Mouse (Mus musculus) spleen, postnatal 36 days (tissue): Measurements from ENCODE around the gene Pds5a.
"Not testable (repeated sequence)": the region's sequence is repeated elsewhere in the genome, so short reads cannot be mapped to it uniquely, and the experiment has no call there.

Source experiments
- DNase-seq, 2 experiments: peaks; one replicate each; pipeline ENCODE4 v3.0.0; 2022; ENCODE audit warnings: low spot score in 2 of 2, mixed read lengths in 1 of 2

Gene Pds5a

GRCm38 (mm10) chr5:65696821-65697485 is 1.1 kb downstream of the Pds5a start:
- DNase-seq, result peak; percentile 68 to 77

DNA sequence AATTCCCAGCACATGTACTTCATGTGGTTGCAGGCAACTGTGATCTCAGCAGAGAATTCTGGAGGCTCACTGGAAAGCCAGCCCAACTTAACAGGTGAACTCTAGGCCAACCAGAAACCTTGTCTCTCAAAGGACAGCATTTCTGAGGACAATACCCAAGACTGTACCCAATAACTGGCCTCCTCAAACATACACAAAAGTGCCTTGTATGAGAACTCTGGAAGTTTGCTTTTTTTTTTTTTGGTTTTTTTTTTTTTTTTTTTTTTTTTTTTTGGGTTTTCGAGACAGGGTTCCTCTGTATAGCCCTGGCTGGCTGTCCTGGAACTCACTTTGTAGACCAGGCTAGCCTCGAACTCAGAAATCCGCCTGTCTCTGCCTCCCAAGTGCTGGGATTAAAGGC is 4.0 kb downstream of the Pds5a start:
- not testable (repeated sequence) for DNase-seq

GRCm38 (mm10) chr5:65693018-65693417 is 5.1 kb downstream of the Pds5a start:
- DNase-seq, result no peak

DNA sequence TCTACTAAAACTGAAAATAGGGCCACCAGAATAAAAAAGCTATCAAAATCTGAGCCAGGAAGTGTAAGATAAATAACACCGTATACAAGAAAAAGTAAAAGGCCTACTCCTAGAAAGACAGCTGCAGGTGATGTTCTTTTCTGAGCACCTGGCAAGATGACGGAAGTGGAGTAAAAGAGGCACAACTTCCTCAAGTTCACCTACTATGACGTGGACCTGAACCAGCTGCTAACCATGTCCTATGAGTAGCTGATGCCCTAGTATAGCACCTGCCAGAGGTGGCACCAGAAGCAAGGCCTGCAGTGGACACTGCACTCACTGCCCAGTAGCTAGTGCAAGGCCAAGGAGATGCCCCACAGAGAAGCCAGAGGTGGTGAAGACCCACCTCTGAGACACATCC is 9.3 kb downstream of the Pds5a start:
- DNase-seq, result no peak

DNA sequence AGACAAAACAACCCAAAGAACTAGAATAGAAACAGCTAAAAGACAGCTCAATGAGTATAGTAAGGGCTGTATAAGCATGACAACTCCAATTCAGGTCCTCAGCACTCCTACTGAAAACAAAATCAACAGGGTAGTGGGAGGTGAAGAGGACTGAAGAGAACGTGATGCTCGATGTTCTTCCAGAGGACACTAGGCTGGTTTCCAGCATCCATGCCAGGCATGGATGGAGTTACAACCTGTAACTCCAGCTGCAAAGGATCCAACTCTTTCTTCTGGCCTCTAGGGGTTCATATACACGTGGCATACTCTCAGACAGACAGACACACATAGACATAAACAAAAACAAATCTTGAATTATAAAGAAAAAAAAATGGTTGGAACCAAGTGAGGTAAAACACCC is 11.3 kb downstream of the Pds5a start:
- no peak for DNase-seq

GRCm38 (mm10) chr5:65678826-65679225 is 19.2 kb downstream of the Pds5a start:
- no peak for DNase-seq

- no peak for DNase-seq
Observed at GRCm38 (mm10) chr5:65672162-65672561, 25.9 kb downstream of the Pds5a start.

GRCm38 (mm10) chr5:65667644-65668043 is 30.4 kb downstream of the Pds5a start:
- no peak for DNase-seq

DNA sequence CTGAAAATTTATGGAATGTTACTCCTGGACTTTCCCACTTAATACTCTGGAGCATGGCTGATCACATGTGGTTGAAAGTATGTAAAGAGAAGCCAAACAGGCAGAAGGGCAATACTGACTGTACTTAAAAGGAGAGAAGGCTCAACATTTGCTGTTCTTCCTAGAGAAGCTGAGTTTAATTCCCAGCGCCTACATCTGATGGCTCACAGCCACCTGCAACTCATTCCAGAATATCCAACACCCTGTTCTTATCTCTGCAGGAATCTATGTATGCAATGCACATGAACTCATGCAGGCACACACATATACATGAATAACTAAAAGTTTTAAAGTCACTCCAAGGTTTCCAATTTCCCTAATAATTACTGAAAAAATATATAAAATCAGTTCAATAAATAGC is 32.7 kb downstream of the Pds5a start:
- no peak for DNase-seq

- no peak for DNase-seq
Observed at GRCm38 (mm10) chr5:65661958-65662357, 36.1 kb downstream of the Pds5a start.

GRCm38 (mm10) chr5:65653786-65654185 is 44.3 kb downstream of the Pds5a start:
- no peak for DNase-seq

- no peak for DNase-seq
Observed at GRCm38 (mm10) chr5:65638896-65639295, 59.2 kb downstream of the Pds5a start.

DNA sequence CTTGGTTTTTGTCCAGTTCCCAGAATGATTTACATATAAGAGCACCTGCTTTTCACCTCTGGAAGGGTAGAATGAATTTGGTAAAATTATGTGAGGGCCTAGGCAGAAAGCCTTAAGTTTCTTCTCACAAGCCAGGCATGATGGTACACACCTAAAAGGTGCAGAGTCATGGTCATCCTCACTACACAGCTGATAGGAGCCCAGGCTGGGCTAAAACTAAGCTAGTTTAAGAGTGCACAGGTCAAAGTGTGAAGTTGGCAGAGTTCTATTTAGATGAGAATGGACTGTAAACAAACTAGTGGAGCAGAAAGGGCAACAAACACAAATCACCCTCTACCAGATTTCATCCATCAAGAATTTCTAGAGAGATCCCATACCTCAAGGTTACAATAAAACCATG is 73.7 kb downstream of the Pds5a start:
- no peak for DNase-seq

- no peak for DNase-seq
Observed at GRCm38 (mm10) chr5:65613152-65613924, 84.7 kb downstream of the Pds5a start.

- DNase-seq, result no peak
Observed at GRCm38 (mm10) chr5:65610541-65610940, 87.5 kb downstream of the Pds5a start.

DNA sequence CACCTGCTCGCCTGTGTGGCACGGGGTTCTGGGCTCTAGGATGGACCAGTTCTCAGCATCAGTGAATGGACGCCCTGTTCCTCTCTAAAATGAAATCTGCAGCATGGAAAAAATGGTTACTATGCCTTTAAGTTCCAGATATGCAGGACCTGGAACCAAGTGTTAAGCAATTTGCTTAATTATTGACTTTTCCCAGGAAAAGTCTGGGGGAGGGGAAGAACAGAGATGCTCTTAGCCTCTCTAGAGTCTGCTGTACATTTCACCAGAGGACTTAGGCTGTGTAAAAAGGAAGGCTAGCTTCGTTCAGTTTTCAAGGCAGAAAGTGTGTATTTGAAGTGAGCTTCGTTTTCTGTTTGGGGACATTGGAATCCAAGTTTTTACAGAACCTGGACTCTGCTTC is 88.3 kb downstream of the Pds5a start:
- DNase-seq, result no peak

DNA sequence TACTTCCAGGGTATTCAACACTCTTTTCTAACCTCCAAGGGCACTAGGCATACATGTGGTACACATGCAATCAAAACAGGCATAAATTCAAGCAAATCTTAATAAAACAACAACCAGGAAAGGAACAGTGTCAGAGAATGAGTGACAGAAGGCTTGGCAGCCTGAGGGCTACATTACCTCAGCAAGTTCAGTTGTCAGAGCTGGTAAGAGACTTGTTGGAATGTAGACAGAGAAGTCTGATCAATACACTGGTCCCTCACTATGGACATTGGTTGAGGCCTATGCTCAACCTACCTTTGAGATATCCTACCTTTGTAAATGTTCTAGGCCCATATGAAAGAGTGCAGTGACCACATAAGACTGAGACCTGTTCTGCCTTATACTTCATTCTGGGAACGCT is 91.3 kb downstream of the Pds5a start:
- DNase-seq, result no peak

DNA sequence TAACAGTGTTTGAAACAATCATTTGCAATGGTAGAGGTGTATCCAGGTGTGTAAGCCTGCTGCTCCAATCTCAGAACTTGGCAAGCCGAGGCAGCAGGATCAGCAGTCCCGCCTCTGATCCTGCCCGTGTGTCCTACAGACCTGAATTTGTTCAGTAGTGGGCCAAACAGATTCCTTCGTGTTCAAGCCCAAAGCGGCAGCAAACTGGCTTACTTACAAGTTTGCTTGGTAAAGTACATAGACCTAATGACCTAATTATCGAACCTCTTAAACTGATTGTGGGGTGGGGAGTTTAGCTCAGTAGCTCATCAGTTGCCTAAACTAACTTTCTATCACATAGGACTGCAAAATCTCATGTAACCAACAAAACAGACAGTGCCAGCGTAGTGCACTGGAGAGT is 98.4 kb downstream of the Pds5a start:
- no peak for DNase-seq

DNA sequence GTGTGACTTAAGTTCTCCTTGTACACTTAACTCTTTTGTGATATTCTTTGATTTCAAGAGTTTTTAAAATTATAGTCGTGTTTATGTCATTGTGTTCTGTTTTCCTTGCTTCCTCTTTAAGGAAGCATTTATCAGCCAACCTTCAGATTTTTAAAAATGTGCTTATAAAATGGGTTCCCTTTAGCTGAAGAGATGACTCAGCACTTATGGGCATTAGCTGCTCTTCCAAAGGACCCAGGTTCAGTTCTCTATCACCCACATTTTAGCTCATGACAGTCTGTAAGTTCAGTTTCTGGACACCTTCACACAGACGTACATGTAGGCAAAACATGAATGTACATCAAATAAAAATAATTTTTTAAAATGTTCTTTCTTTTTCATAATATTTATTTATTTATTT is 105.7 kb downstream of the Pds5a start:
- no peak for DNase-seq

- DNase-seq, result no peak
Observed at GRCm38 (mm10) chr5:65590199-65590598, 107.9 kb downstream of the Pds5a start.

DNA sequence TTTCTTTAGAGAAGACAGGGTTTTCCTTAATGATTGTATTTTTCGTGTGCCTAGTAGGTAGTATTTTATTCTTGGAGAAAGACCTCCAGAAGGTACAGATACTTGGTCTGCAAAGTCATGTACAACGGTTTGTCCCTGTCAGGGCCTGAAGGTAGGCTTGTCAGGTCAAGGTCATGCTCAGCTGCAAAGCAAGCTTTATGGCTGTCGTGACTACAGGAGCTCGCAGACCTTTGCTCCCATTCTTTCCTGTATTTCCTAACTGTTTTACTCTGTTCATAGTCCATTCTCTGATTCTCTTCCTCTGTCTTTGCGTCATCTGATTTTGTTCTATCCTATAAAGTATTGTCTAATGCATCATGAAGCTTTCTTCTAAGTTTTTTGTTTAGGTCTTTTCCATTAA is 111.8 kb downstream of the Pds5a start:
- DNase-seq, result no peak

- DNase-seq, result no peak
Observed at GRCm38 (mm10) chr5:65578545-65578944, 119.5 kb downstream of the Pds5a start.

- no peak for DNase-seq
Observed at GRCm38 (mm10) chr5:65575896-65576295, 122.2 kb downstream of the Pds5a start.
